Mouse (Mus musculus): Measurements from ENCODE around the gene Srsf2.

DNA sequence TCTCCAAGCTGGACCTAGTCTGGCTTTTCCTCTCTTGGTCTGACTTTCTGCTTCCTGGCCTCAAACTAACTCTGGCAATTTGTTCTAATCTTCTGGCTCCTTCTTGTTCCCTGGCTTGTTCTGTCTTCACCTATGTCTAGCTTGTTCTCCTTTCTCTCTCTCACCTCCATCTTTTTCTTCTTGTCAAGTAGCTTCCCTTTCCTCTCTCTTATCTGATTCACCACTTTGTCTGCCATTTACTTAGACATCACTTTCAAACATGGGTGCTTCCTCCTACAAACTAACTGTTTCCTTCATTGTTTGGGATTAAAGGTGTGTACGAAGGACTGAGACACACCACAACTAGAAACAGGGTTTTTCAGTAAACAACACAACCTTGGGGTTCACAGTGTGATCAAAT, 17.9 kb downstream of the Srsf2 start:
- TF ChIP-seq POLR2A (IDR thresholded peaks at IDR 0.05; ENCODE audit: extremely low read depth, insufficient read depth, low read length) (no peak), CTCF (IDR thresholded peaks at IDR 0.05; ENCODE audit: extremely low read depth, insufficient read depth, low read length) (no peak)

All from cortical plate, adult 2 months (tissue).